Mouse (Mus musculus) testis, adult 2 months (tissue): Measurements from ENCODE around the gene Rps9.

Experiments used
- CTCF ChIP-seq: fragments of 200-500 bp; IDR thresholded peaks from 2 replicates; pipeline ENCODE4 v1.5.1; 2012; ENCODE audit warnings: low read depth, mild to moderate bottlenecking, inconsistent platforms, low read length, moderate library complexity; ENCODE audit not compliant: control insufficient read depth, insufficient read depth, insufficient replicate concordance
- POLR2A ChIP-seq: fragments of 200-500 bp; IDR thresholded peaks from 2 replicates; pipeline ENCODE4 v1.6.1; 2012; ENCODE audit warnings: low read depth, mild to moderate bottlenecking, inconsistent platforms, low read length, moderate library complexity; ENCODE audit not compliant: control insufficient read depth

DNA sequence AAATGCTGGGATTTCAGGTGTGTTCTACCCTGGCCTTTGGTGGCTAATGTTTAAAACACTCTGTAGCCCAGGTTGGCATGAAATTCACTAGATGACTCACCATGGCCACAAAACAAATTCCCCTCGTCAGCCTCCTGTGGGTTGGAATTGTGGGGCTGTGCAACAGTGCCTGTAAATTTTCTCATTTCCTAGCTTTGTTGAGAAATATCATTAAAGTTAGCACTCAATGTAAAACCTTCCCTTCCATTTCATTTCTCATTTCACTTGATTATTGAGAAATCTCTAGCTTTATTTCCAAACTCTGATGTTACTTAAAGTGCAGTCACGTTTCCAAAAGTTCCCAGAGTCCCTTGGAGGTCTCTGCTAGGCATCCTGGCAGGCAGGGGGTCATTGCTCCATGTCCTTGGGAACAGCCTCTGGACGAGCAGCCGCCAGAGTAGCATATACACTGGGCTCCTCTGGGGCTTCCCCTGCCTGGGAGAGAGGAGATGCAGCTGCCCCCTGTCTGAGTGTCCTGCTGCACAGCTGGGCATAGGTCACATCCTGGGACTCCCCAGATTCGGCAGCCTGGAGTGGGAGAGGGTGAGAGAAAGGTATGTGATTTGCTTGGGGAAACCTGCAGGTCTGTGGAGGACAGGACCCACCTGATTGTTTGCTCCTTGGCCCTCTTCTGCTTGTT is 8.6 kb downstream of the Rps9 start:
- no peak for TF ChIP-seq CTCF
- no peak for TF ChIP-seq POLR2A
